Mouse (Mus musculus) lung, postnatal 25 days (tissue): ENCODE data around the gene Prickle1.

Experiments used
- DNase-seq: peaks from one replicate; pipeline ENCODE4 v3.0.0; 2022; ENCODE audit warnings: low spot score

Gene Prickle1

GRCm38 (mm10) chr15:93594296-93594887 is 1.3 kb downstream of the Prickle1 start:
- DNase-seq = no peak

GRCm38 (mm10) chr15:93592596-93592995 is 3.1 kb downstream of the Prickle1 start:
- no peak for DNase-seq

GRCm38 (mm10) chr15:93591831-93592321 is 3.8 kb downstream of the Prickle1 start:
- peak; percentile 60 for DNase-seq

GRCm38 (mm10) chr15:93591371-93591770 is 4.3 kb downstream of the Prickle1 start:
- DNase-seq = no peak

GRCm38 (mm10) chr15:93588401-93588800 is 7.3 kb downstream of the Prickle1 start:
- DNase-seq = no peak

- no peak for DNase-seq
These were observed 8.0 kb downstream of the Prickle1 start for GRCm38 (mm10) chr15:93587660-93588059.

- DNase-seq = no peak
These were observed 12.6 kb downstream of the Prickle1 start for GRCm38 (mm10) chr15:93583051-93583450.

- no peak for DNase-seq
These were observed 14.0 kb downstream of the Prickle1 start for GRCm38 (mm10) chr15:93581736-93582135.

GRCm38 (mm10) chr15:93579899-93580298 is 15.8 kb downstream of the Prickle1 start:
- peak; percentile 38 for DNase-seq

- DNase-seq = no peak
These were observed 16.6 kb downstream of the Prickle1 start for GRCm38 (mm10) chr15:93579100-93579499.

GRCm38 (mm10) chr15:93576361-93576760 is 19.3 kb downstream of the Prickle1 start:
- DNase-seq = no peak

- peak; percentile 92 for DNase-seq
These were observed 19.8 kb downstream of the Prickle1 start for GRCm38 (mm10) chr15:93575884-93576283.

GRCm38 (mm10) chr15:93572889-93573288 is 22.8 kb downstream of the Prickle1 start:
- no peak for DNase-seq

- DNase-seq = no peak
These were observed 24.7 kb downstream of the Prickle1 start for GRCm38 (mm10) chr15:93570881-93571495.

GRCm38 (mm10) chr15:93568911-93569310 is 26.8 kb downstream of the Prickle1 start:
- no peak for DNase-seq

GRCm38 (mm10) chr15:93567546-93568307 is 28.0 kb downstream of the Prickle1 start:
- DNase-seq = no peak

GRCm38 (mm10) chr15:93563491-93563890 is 32.2 kb downstream of the Prickle1 start:
- no peak for DNase-seq

GRCm38 (mm10) chr15:93561540-93561939 is 34.2 kb downstream of the Prickle1 start:
- no peak for DNase-seq

- DNase-seq = no peak
These were observed 37.3 kb downstream of the Prickle1 start for GRCm38 (mm10) chr15:93558421-93558820.

- no peak for DNase-seq
These were observed 40.0 kb downstream of the Prickle1 start for GRCm38 (mm10) chr15:93555719-93556118.

- no peak for DNase-seq
These were observed 41.4 kb downstream of the Prickle1 start for GRCm38 (mm10) chr15:93554203-93554851.

GRCm38 (mm10) chr15:93552169-93552568 is 43.5 kb downstream of the Prickle1 start:
- peak; percentile 70 for DNase-seq
